Mouse (Mus musculus): ENCODE measurements around the gene Gfer. TPM values are rescaled to one million over a fixed set of nuclear protein-coding genes. Genes with fewer than 3 reads are reported as not detected.

Gfer gene
- total RNA-seq (2021) = 10 to 100 TPM; 31.9 to 33.9 TPM
- long read RNA-seq, experiment 1, transcript Gfer-201 (3 exons, 1,776 nt) = major isoform, 9 of 22 reads
- long read RNA-seq, experiment 1, transcript Gfer-204 (4 exons, 1,177 nt) = minor isoform, 7 of 22 reads
- long read RNA-seq, experiment 1, partial matches to known transcripts = 2 of 22 reads
- long read RNA-seq, experiment 1, other reads (novel, unspliced or antisense) = 1 of 22 reads
- long read RNA-seq, experiment 2, transcript Gfer-204 (4 exons, 1,177 nt) = minor isoform, 15 of 64 reads
- long read RNA-seq, experiment 2, transcript Gfer-201 (3 exons, 1,776 nt) = major isoform, 35 of 64 reads
- long read RNA-seq, experiment 2, partial matches to known transcripts = 7 of 64 reads
- long read RNA-seq, experiment 2, other reads (novel, unspliced or antisense) = 5 of 64 reads

GRCm38 (mm10) chr17:24696011-24696697 is at the start of gene Gfer, which contains the start of gene Noxo1:
TSS of gene Gfer (minus strand) at chr17:24696156.
TSS of gene Noxo1 (plus strand) at chr17:24696234.
- DNase-seq (ENCODE audit: low spot score in 2 of 2) = peak; percentile 86 to 90

- DNase-seq (ENCODE audit: low spot score in 2 of 2) = no peak
These were observed 48.4 kb upstream of the Gfer start for GRCm38 (mm10) chr17:24744381-24744780.

- no peak for DNase-seq (ENCODE audit: low spot score in 2 of 2)
These were observed 47.9 kb upstream of the Gfer start for GRCm38 (mm10) chr17:24743896-24744295.

- DNase-seq (ENCODE audit: low spot score in 2 of 2) = no peak
These were observed 46.4 kb upstream of the Gfer start for GRCm38 (mm10) chr17:24742307-24742706.

GRCm38 (mm10) chr17:24739926-24740325 is 44.0 kb upstream of the Gfer start:
- DNase-seq (ENCODE audit: low spot score in 2 of 2) = no peak

- no peak for DNase-seq (ENCODE audit: low spot score in 2 of 2)
These were observed 42.3 kb upstream of the Gfer start for GRCm38 (mm10) chr17:24738238-24738637.

GRCm38 (mm10) chr17:24737135-24737810 is 41.3 kb upstream of the Gfer start:
- no peak for DNase-seq (ENCODE audit: low spot score in 2 of 2)

GRCm38 (mm10) chr17:24736330-24737051 is 40.5 kb upstream of the Gfer start, which contains the start of gene Msrb1:
TSS of gene Msrb1 (plus strand) at chr17:24736642.
- DNase-seq (ENCODE audit: low spot score in 2 of 2) = peak; percentile 85 to 89

GRCm38 (mm10) chr17:24735446-24735845 is 39.5 kb upstream of the Gfer start:
- DNase-seq (ENCODE audit: low spot score in 2 of 2) = no peak

GRCm38 (mm10) chr17:24734513-24734912 is 38.6 kb upstream of the Gfer start:
- no peak for DNase-seq (ENCODE audit: low spot score in 2 of 2)

- DNase-seq (ENCODE audit: low spot score in 2 of 2) = no peak
These were observed 37.6 kb upstream of the Gfer start for GRCm38 (mm10) chr17:24733434-24734050.

GRCm38 (mm10) chr17:24732233-24732935 is 36.4 kb upstream of the Gfer start:
- DNase-seq (ENCODE audit: low spot score in 2 of 2) = no peak

GRCm38 (mm10) chr17:24730787-24731186 is 34.8 kb upstream of the Gfer start:
- no peak for DNase-seq (ENCODE audit: low spot score in 2 of 2)

GRCm38 (mm10) chr17:24729067-24729466 is 33.1 kb upstream of the Gfer start:
- no peak for DNase-seq (ENCODE audit: low spot score in 2 of 2)

GRCm38 (mm10) chr17:24728184-24728583 is 32.2 kb upstream of the Gfer start:
- DNase-seq (ENCODE audit: low spot score in 2 of 2) = no peak

GRCm38 (mm10) chr17:24727618-24728017 is 31.7 kb upstream of the Gfer start, which contains the start of gene Rpl3l:
TSS of gene Rpl3l (plus strand) at chr17:24727820.
- DNase-seq (ENCODE audit: low spot score in 2 of 2) = no peak

GRCm38 (mm10) chr17:24725637-24726390 is 29.9 kb upstream of the Gfer start:
- no peak for DNase-seq (ENCODE audit: low spot score in 2 of 2)

- DNase-seq (ENCODE audit: low spot score in 2 of 2) = peak; percentile 98 to 99
These were observed 28.2 kb upstream of the Gfer start, which contains the start of gene Ndufb10 for GRCm38 (mm10) chr17:24724184-24724583. TSS of gene Ndufb10 (minus strand) at chr17:24724478.

GRCm38 (mm10) chr17:24723881-24724180 is 27.9 kb upstream of the Gfer start:
- no peak for DNase-seq (ENCODE audit: low spot score in 2 of 2)

All from adrenal gland, adult 18-20 months (tissue).